Mouse (Mus musculus): Measurements from ENCODE around the gene Six6.

Six6 gene

GRCm38 (mm10) chr12:72957829-72958424 is 18.2 kb downstream of the Six6 start:
- no peak for DNase-seq (ENCODE audit: low spot score in 2 of 2)

GRCm38 (mm10) chr12:72958446-72958845 is 18.8 kb downstream of the Six6 start:
- DNase-seq (ENCODE audit: low spot score in 2 of 2): no peak

- DNase-seq (ENCODE audit: low spot score in 2 of 2): no peak
These were observed 23.1 kb downstream of the Six6 start for GRCm38 (mm10) chr12:72962761-72963160.

GRCm38 (mm10) chr12:72967541-72967940 is 27.8 kb downstream of the Six6 start:
- DNase-seq (ENCODE audit: low spot score in 2 of 2): no peak

- no peak for DNase-seq (ENCODE audit: low spot score in 2 of 2)
These were observed 30.9 kb downstream of the Six6 start for GRCm38 (mm10) chr12:72970620-72971019.

GRCm38 (mm10) chr12:72973161-72973560 is 33.5 kb downstream of the Six6 start:
- DNase-seq (ENCODE audit: low spot score in 2 of 2): no peak

GRCm38 (mm10) chr12:72976172-72976571 is 36.5 kb downstream of the Six6 start:
- DNase-seq (ENCODE audit: low spot score in 2 of 2): no peak

- DNase-seq (ENCODE audit: low spot score in 2 of 2): peak; percentile 58 to 74
These were observed 37.0 kb downstream of the Six6 start for GRCm38 (mm10) chr12:72976718-72977117.

- DNase-seq (ENCODE audit: low spot score in 2 of 2): no peak
These were observed 38.2 kb downstream of the Six6 start for GRCm38 (mm10) chr12:72977851-72978250.

GRCm38 (mm10) chr12:72979236-72979635 is 39.5 kb downstream of the Six6 start:
- DNase-seq (ENCODE audit: low spot score in 2 of 2): no peak

- DNase-seq (ENCODE audit: low spot score in 2 of 2): peak in 1 of 2 experiments; percentile 19
These were observed 42.9 kb downstream of the Six6 start for GRCm38 (mm10) chr12:72982616-72983015.

GRCm38 (mm10) chr12:72983071-72983857 is 43.6 kb downstream of the Six6 start:
- DNase-seq (ENCODE audit: low spot score in 2 of 2): peak in 1 of 2 experiments; percentile 18
